Mouse (Mus musculus) G1E (cell line): ENCODE measurements around the gene Cenpb. TPM values are rescaled to one million over a fixed set of nuclear protein-coding genes. Genes with fewer than 3 reads are reported as not detected.
"Not testable (repeated sequence)": the region's sequence is repeated elsewhere in the genome, so short reads cannot be mapped to it uniquely, and the experiment has no call there.

ENCODE experiments used
- ATAC-seq: 2 replicates; pipeline ENCODE4 v1.8.0; 2016; ENCODE audit warnings: mild to moderate bottlenecking; ENCODE audit not compliant: insufficient number of reproducible peaks, poor library complexity, low FRiP score, severe bottlenecking; ENCODE audit errors: extremely low read depth
- DNase-seq: peaks from one replicate; pipeline ENCODE4 v3.0.0; 2012; ENCODE audit warnings: low spot score
- H3K27me3 ChIP-seq: 2 replicates; pipeline ENCODE4 v1.6.1; 2012; ENCODE audit warnings: mild to moderate bottlenecking, low read length, inconsistent platforms; ENCODE audit not compliant: insufficient read depth
- H3K36me3 ChIP-seq: replicated peaks from 2 replicates; pipeline ENCODE3; 2012; ENCODE audit warnings: mild to moderate bottlenecking, inconsistent platforms
- H3K4me1 ChIP-seq: 2 replicates; pipeline ENCODE4 v1.6.1; 2012; ENCODE audit warnings: low read depth, low read length, inconsistent platforms, mixed read lengths; ENCODE audit not compliant: insufficient read depth
- H3K4me3 ChIP-seq: 2 replicates; pipeline ENCODE4 v1.5.1; 2012; ENCODE audit warnings: low read depth, mild to moderate bottlenecking, inconsistent platforms, low read length, moderate library complexity, mixed read lengths
- H3K9me3 ChIP-seq: replicated peaks from 2 replicates; pipeline ENCODE4 v1.6.1; 2012; ENCODE audit warnings: inconsistent platforms
- CTCF ChIP-seq: IDR thresholded peaks from 2 replicates; pipeline ENCODE4 v1.5.1; 2012; ENCODE audit warnings: low read depth, low read length, inconsistent platforms, mixed read lengths
- GATA1 ChIP-seq: IDR thresholded peaks from 2 replicates; pipeline ENCODE4 v1.6.1; 2012; ENCODE audit warnings: borderline replicate concordance, low read length, inconsistent platforms, mixed read lengths
- GATA2 ChIP-seq: IDR thresholded peaks from 2 replicates; pipeline ENCODE4 v1.6.1; 2012; ENCODE audit warnings: low read depth, low read length, inconsistent platforms, borderline replicate concordance
- POLR2AphosphoS5 ChIP-seq: IDR thresholded peaks from 2 replicates; pipeline ENCODE4 v1.6.1; 2012; ENCODE audit warnings: low read depth, low read length, inconsistent platforms; ENCODE audit not compliant: insufficient replicate concordance
- TAL1 ChIP-seq: conservative IDR thresholded peaks from 2 replicates; pipeline ENCODE4 v1.6.1; 2012; ENCODE audit warnings: low read depth, low read length, inconsistent platforms, mixed read lengths
- polyA plus RNA-seq: library from polyadenylated mRNA; stranded (reverse); fragments of >175 nt; gene quantifications from 2 replicates; pipeline ENCODE4 v1.2.3, GENCODE M21; 2012
- total RNA-seq, 2 experiments: library from RNA; stranded (forward) in 1 of 2; stranded (reverse) in 1 of 2; fragments of 200-1000 nt in 1 of 2; fragments of >200 nt in 1 of 2; fragmentation: Nextera tagmentation in 1 of 2; gene quantifications; 2 replicates each; pipeline ENCODE4 v1.2.3; 2014 to 2017

Gene Cenpb
- 4.5 and 5.6 TPM in 2 replicates for total RNA-seq (2014; fragmentation: Nextera tagmentation)
- 7.4 and 8.6 TPM in 2 replicates for total RNA-seq (2017)
- 29.5 and 35.4 TPM in 2 replicates for polyA plus RNA-seq

DNA sequence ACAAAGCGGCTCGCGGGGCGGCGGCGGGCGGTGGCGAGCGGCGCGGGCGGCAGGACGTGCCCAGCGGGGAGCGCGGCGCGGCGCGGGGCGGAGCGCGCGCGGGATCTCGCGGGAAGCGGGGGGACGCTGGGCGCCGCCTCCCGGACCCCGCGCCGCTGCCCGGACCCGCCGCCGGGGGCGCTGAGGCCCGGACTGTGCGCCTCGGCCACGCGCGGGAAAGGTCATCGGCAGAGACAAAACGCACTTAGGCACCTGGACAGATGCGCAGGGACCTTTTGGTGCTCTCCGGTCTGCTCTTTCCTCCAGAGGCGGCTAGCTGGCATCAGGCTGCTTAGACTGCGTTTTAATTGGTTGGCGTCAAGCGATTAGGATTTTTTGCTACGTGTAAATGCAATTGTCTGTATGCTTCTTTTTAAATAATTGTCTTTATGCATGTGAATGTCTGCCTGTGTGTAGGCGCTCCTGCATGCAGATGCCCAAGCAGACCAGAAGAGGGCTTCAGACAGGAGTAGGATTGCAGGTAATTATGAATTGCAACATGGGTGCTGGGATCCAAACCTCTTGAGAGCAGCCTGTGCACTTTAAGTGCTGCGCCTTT is at the start of gene Cenpb:
Gene Cenpb (minus strand): TSS at position 78 of the 598 bp plus-strand sequence.
- H3K4me3 ChIP-seq = peak within 1 kb of the TSS; percentile 83
- DNase-seq = peak; percentile 76
- H3K27me3 ChIP-seq = peaks cover 21% of the 10 kb centered on the region; the same call in 1 of the 2 replicates
- TF ChIP-seq CTCF (no peak), GATA2 (no peak), POLR2AphosphoS5 (no peak), GATA1 (no peak), TAL1 (no peak)
- H3K4me1 ChIP-seq = peaks cover 41% of the 10 kb centered on the region
- H3K9me3 ChIP-seq = no peaks in the 10 kb centered on the region
- peak; percentile 34; the same call in 1 of the 2 replicates for ATAC-seq
- peaks cover 35% of the 10 kb centered on the region for H3K36me3 ChIP-seq

DNA sequence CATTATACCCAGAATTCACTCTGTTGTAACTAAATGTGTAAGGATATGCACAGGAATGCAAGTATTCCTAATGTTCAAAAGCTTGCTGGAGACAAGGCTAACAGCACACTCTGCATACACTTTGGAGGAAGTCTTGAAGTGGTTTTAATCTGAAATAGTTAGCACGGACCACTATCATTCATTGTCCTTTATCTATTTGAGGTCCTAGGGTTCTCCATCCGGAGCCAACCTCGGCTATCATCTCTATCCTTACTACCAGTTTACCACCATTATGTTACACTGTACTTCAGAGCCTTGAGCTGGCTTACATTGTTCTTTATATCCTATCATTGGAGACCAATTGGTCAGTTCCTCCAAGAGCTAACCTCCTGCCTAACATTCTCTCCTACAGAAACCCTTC is 47.4 kb upstream of the Cenpb start:
- DNase-seq = no peak
- peaks cover 13% of the 10 kb centered on the region for H3K27me3 ChIP-seq
- H3K9me3 ChIP-seq = no peaks in the 10 kb centered on the region; the same call in 1 of the 2 replicates
- no peak for ATAC-seq
- H3K4me1 ChIP-seq = peaks cover 26% of the 10 kb centered on the region
- no peak overlapping the region for H3K4me3 ChIP-seq
- TF ChIP-seq CTCF = no peak
- no peak for TF ChIP-seq GATA1
- TF ChIP-seq TAL1 = no peak
- no peak for TF ChIP-seq POLR2AphosphoS5
- no peak for TF ChIP-seq GATA2
- H3K36me3 ChIP-seq = no peaks in the 10 kb centered on the region

DNA sequence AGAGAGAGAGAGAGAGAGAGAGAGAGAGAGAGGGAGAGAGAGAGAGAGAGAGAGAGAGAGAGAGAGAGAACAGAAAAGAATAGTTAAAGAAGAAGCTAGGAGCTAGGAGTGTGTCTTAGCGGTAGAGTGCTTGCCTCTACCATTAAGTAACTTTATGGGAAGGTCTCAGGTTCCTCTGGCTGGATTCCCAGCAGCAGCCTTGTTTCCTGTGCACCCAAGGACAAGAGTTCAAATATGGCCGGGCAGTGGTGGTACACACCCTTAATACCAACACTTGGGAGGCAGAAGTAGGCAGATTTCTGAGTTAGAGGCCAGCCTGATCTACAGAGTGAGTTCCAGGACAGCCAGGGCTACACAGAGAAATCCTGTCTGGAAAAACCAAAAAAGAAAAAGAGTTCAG is 46.8 kb upstream of the Cenpb start:
- H3K36me3 ChIP-seq, H3K4me3 ChIP-seq, DNase-seq, ATAC-seq, H3K9me3 ChIP-seq: not testable (repeated sequence)
- peaks cover 13% of the 10 kb centered on the region for H3K27me3 ChIP-seq
- H3K4me1 ChIP-seq = peaks cover 29% of the 10 kb centered on the region

DNA sequence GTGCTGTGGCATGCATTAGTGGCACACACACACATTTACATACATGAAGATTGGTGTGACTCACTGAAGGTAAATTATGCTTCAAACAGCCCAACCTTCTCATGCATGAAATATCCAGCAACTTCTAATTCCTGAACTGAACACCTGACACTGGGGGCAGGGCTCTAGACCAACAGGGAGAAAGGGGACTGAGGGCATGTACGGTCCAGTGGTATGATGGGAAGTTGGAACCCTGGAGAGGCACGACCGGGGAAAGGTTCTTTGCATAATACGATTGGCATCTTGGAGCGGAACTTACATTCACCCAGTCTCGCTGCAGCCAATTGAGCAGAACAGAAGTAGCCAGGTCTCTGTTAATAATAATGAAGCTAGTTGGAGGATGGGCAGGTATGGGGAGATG is 45.3 kb upstream of the Cenpb start:
- ATAC-seq = no peak
- peaks cover 27% of the 10 kb centered on the region for H3K4me1 ChIP-seq

DNA sequence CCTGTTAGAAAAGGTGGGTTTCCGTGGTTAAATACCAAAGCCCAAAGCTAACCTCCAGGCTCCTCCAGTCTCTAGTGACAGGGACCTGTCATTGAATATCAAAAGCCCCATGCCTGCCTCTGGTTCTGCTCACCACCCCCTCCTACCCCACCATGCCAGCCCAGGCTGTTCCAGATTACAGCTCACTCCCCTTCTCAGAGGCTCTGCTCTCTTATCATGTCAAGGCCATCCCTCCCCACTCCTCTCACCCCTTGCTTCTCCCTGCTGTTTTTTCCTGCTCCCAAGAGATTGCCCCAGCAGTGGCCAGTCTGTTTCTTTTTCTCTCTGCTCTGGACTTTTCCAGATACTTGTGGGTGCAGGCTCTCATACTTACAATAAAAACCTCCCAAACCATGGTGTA is 43.7 kb upstream of the Cenpb start:
- no peak overlapping the region for H3K4me3 ChIP-seq
- no peaks in the 10 kb centered on the region for H3K36me3 ChIP-seq
- peak; percentile 40 for ATAC-seq
- DNase-seq = no peak
- H3K9me3 ChIP-seq = peaks cover 3% of the 10 kb centered on the region; the same call in 1 of the 2 replicates
- no peak for TF ChIP-seq GATA1
- TF ChIP-seq TAL1 = no peak
- no peak for TF ChIP-seq POLR2AphosphoS5
- TF ChIP-seq GATA2 = no peak
- TF ChIP-seq CTCF = no peak
- peaks cover 30% of the 10 kb centered on the region for H3K4me1 ChIP-seq
- peaks cover 6% of the 10 kb centered on the region for H3K27me3 ChIP-seq

More for the DNA sequence above, 45.3 kb upstream of the Cenpb start:
- H3K27me3 ChIP-seq = peaks cover 13% of the 10 kb centered on the region
- H3K9me3 ChIP-seq = peaks cover 3% of the 10 kb centered on the region; the same call in 1 of the 2 replicates
- no peak for DNase-seq
- H3K36me3 ChIP-seq = no peaks in the 10 kb centered on the region
- TF ChIP-seq GATA1 (no peak), CTCF (no peak), GATA2 (no peak), POLR2AphosphoS5 (no peak), TAL1 (no peak)
- no peak overlapping the region for H3K4me3 ChIP-seq

DNA sequence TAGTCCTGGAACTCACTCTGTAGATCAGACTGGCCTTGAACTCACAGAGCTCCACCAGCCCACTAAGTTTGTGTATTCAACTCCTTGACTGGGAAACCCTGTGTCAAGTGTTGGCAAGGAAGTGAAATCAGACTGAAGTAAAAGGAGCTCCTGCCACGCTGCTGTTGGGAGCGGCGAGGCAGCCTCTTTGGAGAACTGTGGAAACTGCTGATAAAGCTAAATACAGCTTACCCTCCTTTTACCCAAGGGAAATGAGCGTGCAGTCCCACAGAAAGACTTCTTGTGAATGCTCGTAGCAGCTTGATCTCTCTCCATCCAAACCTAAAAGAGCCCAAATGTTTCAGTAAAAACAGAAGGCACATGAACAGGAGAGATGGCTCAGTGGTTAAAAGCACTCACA is 42.7 kb upstream of the Cenpb start:
- Histone ChIP-seq H3K4me3 (no peak overlapping the region), H3K27me3 (peaks cover 5% of the 10 kb centered on the region), H3K36me3 (no peaks in the 10 kb centered on the region), H3K9me3 (peaks cover 3% of the 10 kb centered on the region; the same call in 1 of the 2 replicates), H3K4me1 (peaks cover 32% of the 10 kb centered on the region)
- DNase-seq (no peak), ATAC-seq (no peak)
- TF ChIP-seq GATA2 (no peak), TAL1 (no peak), CTCF (no peak), POLR2AphosphoS5 (no peak)
